Mouse (Mus musculus) testis, adult 2 months (tissue): ENCODE measurements at regions not wholly inside any gene's neighbourhood (a gene's known extent, or its start where the extent isn't known, plus 50 kb on each side); places are given as distances from the start of the nearest gene placed in this dataset.

Experiments
- CTCF ChIP-seq: fragments of 200-500 bp; IDR thresholded peaks from 2 replicates; pipeline ENCODE4 v1.5.1; 2012; ENCODE audit warnings: low read depth, mild to moderate bottlenecking, inconsistent platforms, low read length, moderate library complexity; ENCODE audit not compliant: control insufficient read depth, insufficient read depth, insufficient replicate concordance
- POLR2A ChIP-seq: fragments of 200-500 bp; IDR thresholded peaks from 2 replicates; pipeline ENCODE4 v1.6.1; 2012; ENCODE audit warnings: low read depth, mild to moderate bottlenecking, inconsistent platforms, low read length, moderate library complexity; ENCODE audit not compliant: control insufficient read depth

- TF ChIP-seq CTCF = no peak
- no peak for TF ChIP-seq POLR2A
Measured at GRCm38 (mm10) chr12:54459462-54460134, 196.8 kb downstream of the Sptssa start.
